Mouse (Mus musculus): ENCODE results near the gene Fxyd2. TPM values are rescaled to one million over a fixed set of nuclear protein-coding genes. Genes with fewer than 3 reads are reported as not detected.

The Fxyd2 gene
- total RNA-seq (2021) = 1 to 10 TPM; 1.4 to 1.5 TPM
- long read RNA-seq, experiment 1, partial matches to known transcripts = 2 of 2 reads
- long read RNA-seq, experiment 1, other reads (novel, unspliced or antisense) = 0 of 2 reads
- long read RNA-seq, experiment 2 = 0 reads

GRCm38 (mm10) chr9:45399434-45399833 is at the start of gene Fxyd2:
Gene Fxyd2 (plus strand): TSS chr9:45399669.
- intact Hi-C loops (cut with DNase I; ENCODE audit: low total_unique reads) = no loop called here
- DNase-seq = no peak

GRCm38 (mm10) chr9:45349851-45350250 is 49.6 kb upstream of the Fxyd2 start:
- intact Hi-C loops (cut with DNase I; ENCODE audit: low total_unique reads) = loop anchor here (2.0 kb wide), 1 partner anchor 37 kb away; no protein-coding TSS in a partner anchor
- DNase-seq = no peak

DNA sequence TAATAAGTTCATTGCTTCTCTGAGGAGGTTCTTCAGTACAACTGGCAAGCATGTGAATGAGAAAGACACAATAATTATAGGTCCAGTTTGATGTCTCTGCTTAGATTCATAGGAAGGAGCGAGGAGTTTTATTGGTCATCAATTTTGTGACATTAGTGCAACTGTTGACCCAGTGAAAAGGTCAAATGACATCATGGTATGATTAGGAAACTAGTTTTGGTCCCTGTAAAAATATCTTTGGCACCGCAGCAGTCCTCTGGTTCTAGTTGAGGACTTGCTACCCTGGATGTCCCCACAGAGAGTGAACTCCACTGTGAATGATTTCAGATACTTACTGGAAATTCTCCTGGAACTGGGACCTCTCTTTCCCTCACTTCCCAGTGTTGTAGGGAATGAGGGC is 44.3 kb upstream of the Fxyd2 start:
- no peak for DNase-seq

GRCm38 (mm10) chr9:45358356-45358755 is 41.1 kb upstream of the Fxyd2 start:
- intact Hi-C loops (cut with DNase I; ENCODE audit: low total_unique reads) = no loop called here
- no peak for DNase-seq

More for the DNA sequence above, 44.3 kb upstream of the Fxyd2 start:
- intact Hi-C loops (cut with DNase I; ENCODE audit: low total_unique reads) = no loop called here

GRCm38 (mm10) chr9:45362051-45362461 is 37.4 kb upstream of the Fxyd2 start:
- peak; percentile 48 for DNase-seq

GRCm38 (mm10) chr9:45363639-45364214 is 35.7 kb upstream of the Fxyd2 start:
- intact Hi-C loops (cut with DNase I; ENCODE audit: low total_unique reads) = no loop called here
- no peak for DNase-seq

More at GRCm38 (mm10) chr9:45362051-45362461, 37.4 kb upstream of the Fxyd2 start:
- intact Hi-C loops (cut with DNase I; ENCODE audit: low total_unique reads) = no loop called here

DNA sequence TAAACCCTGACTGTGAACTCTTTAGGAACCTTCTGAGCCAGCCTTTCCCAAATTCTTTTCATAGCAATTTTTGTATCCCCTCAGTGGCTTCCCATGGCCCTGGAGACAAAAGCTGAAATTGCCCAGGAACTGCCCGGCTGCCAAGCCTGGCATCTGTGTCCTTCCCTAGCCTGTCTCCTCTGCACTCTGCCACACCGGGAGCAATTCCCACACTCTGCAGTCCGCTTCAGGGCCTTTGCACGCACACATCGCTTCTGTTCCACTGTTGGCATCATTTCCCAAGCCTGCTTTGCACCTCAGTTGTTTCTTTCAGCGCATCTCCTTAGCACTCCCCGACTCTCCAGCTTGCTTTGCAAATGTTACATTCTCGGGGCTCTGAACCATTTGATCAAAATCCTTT is 31.8 kb upstream of the Fxyd2 start:
- intact Hi-C loops (cut with DNase I; ENCODE audit: low total_unique reads) = no loop called here

GRCm38 (mm10) chr9:45368341-45368901 is 31.0 kb upstream of the Fxyd2 start:
- intact Hi-C loops (cut with DNase I; ENCODE audit: low total_unique reads) = no loop called here
- DNase-seq = peak; percentile 43

More for the DNA sequence above, 31.8 kb upstream of the Fxyd2 start:
- peak; percentile 16 for DNase-seq

DNA sequence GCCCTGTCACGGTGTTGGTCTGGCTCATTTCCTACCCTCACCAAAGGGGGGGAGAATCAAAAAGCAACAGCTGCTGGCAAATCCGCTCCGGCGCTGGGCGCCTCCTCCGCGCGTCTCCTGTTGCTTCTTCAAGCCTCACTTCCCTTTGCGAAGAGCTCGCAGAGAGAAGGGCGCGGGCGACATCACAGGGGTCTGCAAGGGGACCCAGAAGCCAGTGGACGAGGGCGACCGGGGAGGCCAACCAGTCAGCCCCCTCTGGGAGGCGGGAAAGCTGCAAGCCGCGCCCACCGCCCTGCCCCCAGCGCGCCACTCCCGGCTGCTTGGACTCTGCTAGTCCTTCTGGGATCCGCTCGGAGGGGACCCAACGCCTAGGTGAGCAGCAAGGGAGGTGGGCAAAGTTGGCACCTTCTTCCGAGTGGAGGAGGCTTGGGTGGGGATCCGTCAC is 29.3 kb upstream of the Fxyd2 start, which contains the start of gene Fxyd6:
Gene Fxyd6, plus strand, starts transcription at position 69 of the 445 bp plus-strand sequence.
- intact Hi-C loops (cut with DNase I; ENCODE audit: low total_unique reads) = no loop called here
- peak; percentile 70 for DNase-seq

- intact Hi-C loops (cut with DNase I; ENCODE audit: low total_unique reads) = no loop called here
- no peak for DNase-seq
These were observed 28.7 kb upstream of the Fxyd2 start for GRCm38 (mm10) chr9:45370616-45371336.

DNA sequence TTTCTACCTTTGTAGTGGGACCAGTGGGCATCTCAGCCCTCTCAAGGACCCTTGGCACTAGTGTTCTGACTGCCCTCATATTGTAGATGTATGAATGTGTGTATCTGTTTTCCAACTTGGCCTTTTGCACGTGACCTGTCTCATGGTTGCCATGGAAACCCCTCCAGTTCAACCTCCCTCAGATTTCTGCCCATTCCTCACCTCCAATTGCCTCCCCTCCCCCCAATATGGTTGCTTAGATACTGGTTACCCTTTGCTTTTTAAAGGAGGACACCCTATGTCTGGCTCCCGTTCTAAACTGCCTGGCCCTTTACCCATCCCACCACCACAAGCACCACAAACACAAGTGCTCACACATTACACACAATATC is 28.1 kb upstream of the Fxyd2 start:
- intact Hi-C loops (cut with DNase I; ENCODE audit: low total_unique reads) = no loop called here
- no peak for DNase-seq

- no peak for DNase-seq
- intact Hi-C loops (cut with DNase I; ENCODE audit: low total_unique reads) = no loop called here
These were observed 25.6 kb upstream of the Fxyd2 start for GRCm38 (mm10) chr9:45373896-45374295.

- intact Hi-C loops (cut with DNase I; ENCODE audit: low total_unique reads) = no loop called here
- DNase-seq = no peak
These were observed 24.4 kb upstream of the Fxyd2 start for GRCm38 (mm10) chr9:45374988-45375502.

- intact Hi-C loops (cut with DNase I; ENCODE audit: low total_unique reads) = no loop called here
- DNase-seq = no peak
These were observed 23.0 kb upstream of the Fxyd2 start for GRCm38 (mm10) chr9:45376427-45376826.

DNA sequence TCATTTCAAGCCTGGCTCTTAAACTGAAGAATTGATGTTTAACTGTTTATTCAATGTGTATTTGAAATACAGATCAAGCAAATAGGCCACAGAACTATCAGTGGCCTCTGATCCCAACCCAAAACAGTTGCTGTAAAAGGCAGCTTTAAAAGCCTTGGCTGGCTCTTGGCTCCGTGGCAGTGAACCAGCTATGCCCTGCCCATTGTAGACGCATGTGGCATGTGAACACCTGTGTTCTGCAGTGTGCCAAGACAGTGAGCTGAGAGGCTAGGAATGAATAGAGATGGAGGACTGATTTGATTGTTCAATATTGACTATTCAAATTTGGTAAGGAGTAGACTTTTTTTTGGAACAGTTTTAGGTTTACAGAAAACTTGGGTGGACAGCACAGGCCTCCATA is 22.6 kb upstream of the Fxyd2 start:
- DNase-seq = no peak
- intact Hi-C loops (cut with DNase I; ENCODE audit: low total_unique reads) = no loop called here

DNA sequence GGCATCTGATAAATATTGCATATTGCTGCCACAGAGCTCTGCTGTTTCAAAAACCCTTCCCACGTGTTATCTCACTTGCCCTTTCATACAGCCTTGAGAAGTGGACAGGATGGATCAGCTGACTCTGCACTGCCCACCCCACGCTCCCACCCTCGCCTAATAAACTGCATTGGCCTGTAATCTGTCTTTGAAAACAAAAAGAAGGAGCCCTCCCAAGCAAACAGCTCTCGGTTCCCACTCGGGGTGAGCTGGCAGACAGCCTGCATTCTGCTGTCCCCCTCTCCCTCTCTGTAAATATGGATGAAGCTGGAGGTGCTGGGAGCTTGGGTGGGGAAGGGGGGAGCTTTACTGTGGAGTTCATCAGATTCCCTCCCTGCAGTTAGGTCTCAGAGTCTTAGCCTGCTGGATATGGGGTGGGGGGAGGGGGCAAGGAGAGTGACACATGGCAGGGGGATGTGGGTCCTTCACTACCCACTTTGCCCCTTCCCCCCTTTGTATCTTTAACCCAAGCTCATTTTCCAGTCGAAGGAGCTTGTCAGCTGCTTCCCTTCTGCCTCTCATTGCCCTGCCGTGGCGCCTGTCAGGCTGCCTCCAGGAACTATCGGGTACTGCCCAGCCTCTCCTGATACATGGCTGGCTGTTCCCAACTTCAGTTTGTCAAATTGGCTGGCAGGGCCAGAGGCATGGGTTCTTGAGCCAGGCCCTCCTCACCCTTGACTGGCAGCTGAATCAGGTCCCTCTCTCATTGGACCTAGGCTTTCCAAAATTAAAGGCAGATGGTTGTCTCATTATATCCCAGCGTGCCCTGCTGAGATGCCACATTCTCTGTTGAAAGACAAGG is 18.8 kb upstream of the Fxyd2 start:
- DNase-seq = no peak

GRCm38 (mm10) chr9:45382336-45382735 is 17.1 kb upstream of the Fxyd2 start:
- intact Hi-C loops (cut with DNase I; ENCODE audit: low total_unique reads) = no loop called here
- DNase-seq = no peak

More for the DNA sequence above, 18.8 kb upstream of the Fxyd2 start:
- intact Hi-C loops (cut with DNase I; ENCODE audit: low total_unique reads) = no loop called here

DNA sequence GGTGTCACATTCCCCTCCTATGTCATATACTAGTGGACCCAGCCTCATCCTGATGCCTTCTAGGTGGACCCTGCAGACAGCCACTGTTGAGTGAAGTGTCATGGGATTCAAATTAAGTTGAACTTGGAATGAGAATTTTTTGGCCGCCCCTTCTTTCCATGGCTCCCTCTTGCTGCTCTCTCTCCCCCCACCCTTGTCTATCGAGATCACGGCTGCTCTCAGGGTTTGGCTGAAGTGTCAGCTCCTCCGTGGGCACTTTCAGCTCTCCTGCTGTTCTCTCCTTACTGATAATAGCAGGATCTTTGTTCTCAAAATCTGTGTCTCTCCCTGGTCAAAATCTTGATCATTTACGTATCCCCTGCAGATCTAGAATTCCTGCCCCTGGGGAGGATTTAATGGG is 16.6 kb upstream of the Fxyd2 start:
- intact Hi-C loops (cut with DNase I; ENCODE audit: low total_unique reads) = no loop called here
- no peak for DNase-seq

GRCm38 (mm10) chr9:45383883-45384282 is 15.6 kb upstream of the Fxyd2 start:
- intact Hi-C loops (cut with DNase I; ENCODE audit: low total_unique reads) = no loop called here
- no peak for DNase-seq
